Mouse (Mus musculus) T-helper 1 cell (primary cell): Measurements from ENCODE around the gene Kcnk13.

Experiments used
- in situ Hi-C: fragments of 300-600 bp; cut with MboI, MseI; formaldehyde crosslinking; loops from one replicate; pipeline ENCODE4 v1.15.1; 2025; ENCODE audit warnings: high pct_unique_total_duplicates

The Kcnk13 gene

DNA sequence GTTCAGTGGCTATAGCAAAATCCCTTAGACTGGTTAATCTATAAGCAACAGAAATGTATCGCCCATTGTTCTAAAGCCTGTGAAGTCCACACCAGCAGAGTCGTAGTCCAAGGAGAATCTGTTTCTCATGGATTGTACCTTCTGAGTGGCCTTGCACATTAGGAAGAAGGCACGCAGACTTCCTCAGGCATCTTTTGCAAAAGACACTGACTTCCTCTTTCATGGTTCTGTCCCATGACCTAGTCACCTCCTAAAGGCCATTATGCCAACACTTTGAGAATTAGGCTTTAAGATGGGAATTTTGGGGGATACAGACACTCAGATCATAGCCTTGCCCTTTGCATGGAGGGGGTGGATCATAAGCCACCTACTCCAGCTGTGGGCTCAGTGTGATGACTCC, 48.5 kb downstream of the Kcnk13 start:
- in situ Hi-C loops, result no loop called here

- in situ Hi-C loops, result no loop called here
Observed at GRCm38 (mm10) chr12:100015146-100015545, 50.8 kb downstream of the Kcnk13 start.

DNA sequence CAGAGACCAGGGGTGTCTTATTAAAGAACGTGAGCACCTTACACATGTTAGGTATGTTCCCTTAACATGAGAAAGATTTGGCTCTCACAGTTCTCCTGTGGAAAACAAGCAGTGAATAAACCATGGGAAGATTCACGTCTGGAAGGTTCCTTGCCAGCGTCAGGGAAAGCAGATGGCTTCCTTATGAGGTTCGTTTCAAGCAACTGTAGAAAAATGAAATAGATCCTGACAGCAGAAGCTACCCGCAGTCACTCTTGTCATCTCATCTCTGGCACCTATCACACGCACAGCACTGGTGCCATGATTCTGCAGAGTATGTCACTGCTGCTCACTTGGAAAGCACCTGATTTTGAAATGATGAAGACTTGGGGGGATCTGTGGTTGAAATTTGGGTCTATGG, 53.4 kb downstream of the Kcnk13 start:
- in situ Hi-C loops, result no loop called here

GRCm38 (mm10) chr12:100022490-100022889, 58.2 kb downstream of the Kcnk13 start:
- in situ Hi-C loops, result no loop called here

DNA sequence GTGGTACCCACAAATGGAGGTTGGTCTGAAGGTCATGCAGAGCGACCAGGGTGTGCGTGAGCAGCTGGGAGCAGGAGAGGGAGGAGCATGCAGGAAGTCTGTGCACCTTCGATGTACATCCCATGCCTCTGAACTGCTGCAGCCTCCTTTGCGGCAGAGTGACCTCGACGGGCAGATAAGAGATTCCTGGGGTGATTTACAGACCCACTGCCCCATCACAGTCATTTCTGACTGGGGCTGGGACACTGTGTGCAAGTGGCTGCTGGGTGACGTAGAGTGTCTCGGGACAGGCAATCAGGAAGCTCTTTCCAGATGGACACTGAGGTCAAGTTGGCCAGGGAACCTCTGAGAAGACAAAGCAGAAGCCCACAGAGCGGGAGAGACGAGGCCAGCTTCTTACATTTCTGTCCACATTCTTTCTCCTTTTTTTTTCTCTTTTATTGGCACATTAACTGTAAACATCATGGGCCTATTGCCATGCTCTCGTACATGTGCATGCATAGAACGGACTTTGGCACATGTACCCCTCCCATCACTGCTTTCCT, 59.6 kb downstream of the Kcnk13 start:
- in situ Hi-C loops, result no loop called here

- in situ Hi-C loops, result loop anchor here (5.0 kb wide), 1 partner anchor 288 kb away; no protein-coding TSS in a partner anchor
Observed at GRCm38 (mm10) chr12:100025675-100026074, 61.4 kb downstream of the Kcnk13 start.

GRCm38 (mm10) chr12:100026715-100027245, 62.5 kb downstream of the Kcnk13 start:
- in situ Hi-C loops, result loop anchor here (5.0 kb wide), 1 partner anchor 289 kb away; no protein-coding TSS in a partner anchor

- in situ Hi-C loops, result loop anchor here (5.0 kb wide), 1 partner anchor 290 kb away; no protein-coding TSS in a partner anchor
Observed at GRCm38 (mm10) chr12:100027281-100027680, 63.0 kb downstream of the Kcnk13 start.

- in situ Hi-C loops, result no loop called here
Observed at GRCm38 (mm10) chr12:100031681-100032080, 67.4 kb downstream of the Kcnk13 start.

- in situ Hi-C loops, result no loop called here
Observed at GRCm38 (mm10) chr12:100032521-100032920, 68.2 kb downstream of the Kcnk13 start.

- in situ Hi-C loops, result no loop called here
Observed at GRCm38 (mm10) chr12:100038741-100039262, 74.5 kb downstream of the Kcnk13 start.

DNA sequence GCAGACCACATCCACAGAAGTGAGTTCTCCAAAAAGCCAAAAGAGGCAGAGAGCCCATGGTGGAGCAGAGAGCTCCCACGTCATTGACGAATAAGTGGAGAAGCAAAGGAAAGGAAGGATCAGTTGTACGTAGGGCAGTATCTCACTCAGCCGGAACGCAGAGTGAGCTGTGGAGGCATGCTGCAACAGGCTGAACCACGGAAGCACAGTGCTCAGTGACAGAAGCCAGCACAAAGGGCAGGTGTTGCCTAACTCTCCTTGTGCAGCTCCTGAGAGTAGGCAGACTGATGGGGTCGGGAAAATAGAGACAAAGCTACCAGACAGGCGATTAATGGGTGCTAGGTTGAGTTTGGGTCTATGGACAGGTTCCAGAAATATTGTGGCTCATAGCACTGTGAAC, 77.8 kb downstream of the Kcnk13 start:
- in situ Hi-C loops, result no loop called here

DNA sequence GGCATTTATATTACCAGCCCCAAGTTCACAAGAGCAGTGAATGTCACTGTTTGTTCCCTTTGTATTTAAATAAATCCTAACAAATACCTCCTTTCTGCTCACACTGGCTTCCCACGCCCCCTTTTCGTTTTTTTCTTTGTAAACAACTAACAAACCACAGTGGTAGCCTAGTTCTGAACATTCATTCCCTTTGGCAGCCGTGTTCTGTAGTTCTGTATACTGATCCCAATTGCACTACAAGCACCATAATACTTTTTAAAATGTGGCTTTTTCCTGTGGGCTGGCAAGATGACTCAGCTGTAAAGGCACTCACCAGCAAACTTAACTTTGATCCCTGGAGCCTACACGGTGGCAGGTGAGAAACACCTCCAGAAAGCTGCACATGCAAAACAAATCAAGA, 80.4 kb downstream of the Kcnk13 start:
- in situ Hi-C loops, result no loop called here

GRCm38 (mm10) chr12:100050552-100050951, 86.3 kb downstream of the Kcnk13 start:
- in situ Hi-C loops, result no loop called here

- in situ Hi-C loops, result no loop called here
Observed at GRCm38 (mm10) chr12:100053617-100054016, 89.3 kb downstream of the Kcnk13 start.

DNA sequence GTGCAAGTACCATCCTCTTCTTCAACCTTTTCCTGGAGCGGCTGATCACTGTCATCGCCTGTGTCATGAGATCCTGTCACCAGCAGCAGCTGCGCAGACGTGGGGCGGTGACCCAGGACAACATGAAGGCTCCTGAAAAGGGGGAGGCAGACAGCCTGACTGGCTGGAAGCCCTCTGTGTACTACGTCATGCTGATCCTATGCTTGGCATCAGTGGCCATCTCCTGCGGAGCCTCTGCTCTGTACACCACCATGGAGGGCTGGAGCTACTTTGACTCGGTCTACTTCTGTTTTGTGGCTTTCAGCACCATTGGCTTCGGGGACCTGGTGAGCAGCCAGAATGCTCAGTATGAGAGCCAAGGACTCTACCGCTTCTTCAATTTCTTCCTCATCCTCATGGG, 96.8 kb downstream of the Kcnk13 start:
- in situ Hi-C loops, result no loop called here

DNA sequence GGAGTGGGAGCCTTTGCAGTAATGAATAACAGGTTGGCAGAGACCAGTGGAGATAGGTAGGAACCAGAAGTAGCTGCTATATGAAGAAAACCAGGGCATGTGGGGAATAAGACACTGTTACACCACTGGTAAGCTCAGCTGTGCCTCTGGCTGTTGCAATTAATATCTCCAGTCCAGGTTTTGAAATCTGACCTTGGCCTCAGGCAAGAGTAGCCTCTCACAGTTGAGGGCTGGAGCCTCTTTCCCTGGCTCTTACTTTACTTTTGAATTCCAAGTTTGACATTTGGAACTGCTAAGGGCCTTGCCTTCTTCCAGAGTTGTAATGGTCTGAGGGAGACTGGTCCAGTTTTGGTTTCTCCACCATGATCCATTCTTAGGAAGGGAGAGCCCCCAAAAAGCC, 97.5 kb downstream of the Kcnk13 start:
- in situ Hi-C loops, result no loop called here

GRCm38 (mm10) chr12:100062584-100062983, 98.3 kb downstream of the Kcnk13 start:
- in situ Hi-C loops, result no loop called here

DNA sequence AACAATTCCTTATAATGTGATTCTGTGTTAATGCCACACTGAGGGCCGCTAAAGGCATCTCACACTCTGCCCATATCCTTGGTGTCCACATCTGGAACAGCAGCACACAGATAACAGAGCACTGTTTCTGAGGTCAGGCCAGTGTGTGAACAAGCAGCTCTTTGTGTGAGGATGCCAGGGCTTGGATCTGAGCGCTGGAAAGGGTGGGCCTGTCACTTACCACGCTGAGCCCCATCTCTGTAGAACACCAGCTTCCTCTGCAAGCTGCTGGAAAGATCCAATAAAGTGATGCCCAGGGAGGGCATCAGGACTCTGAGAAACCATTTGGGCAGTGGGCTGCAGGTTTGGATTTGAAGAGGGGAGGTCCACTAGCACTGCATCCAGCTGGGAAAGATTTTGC, 100.8 kb downstream of the Kcnk13 start:
- in situ Hi-C loops, result no loop called here

DNA sequence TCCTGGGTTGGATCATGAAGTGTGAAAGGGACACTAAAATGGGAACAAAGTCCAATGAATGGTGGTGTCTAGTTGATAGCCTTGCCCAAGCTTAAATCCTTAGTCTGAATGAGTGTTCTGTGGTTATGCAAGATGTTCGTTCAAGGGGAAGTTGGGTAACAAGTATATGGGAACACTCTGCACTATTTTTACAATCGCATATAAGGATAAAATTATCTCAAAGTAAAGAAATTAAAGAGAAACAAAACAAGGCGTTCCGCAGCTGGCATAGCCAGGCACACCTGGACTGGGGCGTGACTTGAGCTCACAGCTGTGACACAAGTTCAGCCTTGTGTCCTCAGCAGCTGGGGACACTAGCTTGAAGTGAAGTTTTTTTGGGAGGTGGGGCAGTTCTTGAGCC, 103.2 kb downstream of the Kcnk13 start:
- in situ Hi-C loops, result no loop called here

GRCm38 (mm10) chr12:100073201-100073672, 108.9 kb downstream of the Kcnk13 start:
- in situ Hi-C loops, result no loop called here

- in situ Hi-C loops, result no loop called here
Observed at GRCm38 (mm10) chr12:100075715-100076114, 111.4 kb downstream of the Kcnk13 start.

DNA sequence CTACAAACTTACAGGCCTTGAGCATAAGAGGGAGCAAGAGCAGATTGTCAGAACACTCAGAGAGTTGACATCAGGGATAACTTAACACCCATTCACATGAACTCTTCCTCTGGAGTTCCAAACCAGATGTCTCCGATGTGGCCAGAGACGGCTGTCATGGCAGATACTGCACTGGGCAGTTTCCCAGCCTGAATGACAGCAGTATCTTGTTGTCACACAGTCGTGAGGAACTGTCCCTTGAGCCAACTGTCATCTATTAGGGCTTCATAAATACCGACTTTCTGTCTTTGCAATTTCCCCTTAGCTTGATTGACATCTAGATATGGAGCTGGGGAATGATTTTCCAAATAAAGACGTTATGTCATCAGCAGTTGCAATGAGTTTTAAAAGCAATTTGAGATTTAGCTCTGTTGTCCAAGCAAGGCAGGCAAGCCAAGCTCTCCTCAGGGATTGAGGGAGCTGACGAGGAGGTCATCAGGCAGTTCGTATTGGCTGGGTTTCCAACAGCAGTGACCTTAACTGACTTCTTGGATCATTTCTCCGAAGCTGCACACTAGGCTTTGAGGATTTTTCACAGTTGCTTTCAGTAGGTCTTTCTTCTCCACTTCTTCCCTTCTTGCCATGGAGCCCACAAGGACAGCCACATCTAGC, 115.5 kb downstream of the Kcnk13 start:
- in situ Hi-C loops, result no loop called here
